Mouse (Mus musculus) CH12.LX (cell line): Measurements from ENCODE around the gene Ramp2.

Experiments used
- BHLHE40 ChIP-seq: IDR thresholded peaks from 2 replicates; pipeline ENCODE4 v1.6.1; 2011; ENCODE audit warnings: mild to moderate bottlenecking, low read depth, low read length, improper control_type of control experiment
- CHD1 ChIP-seq: IDR thresholded peaks from 2 replicates; pipeline ENCODE4 v1.6.1; 2012; ENCODE audit warnings: low read depth, low read length, improper control_type of control experiment, inconsistent platforms
- CTCF ChIP-seq, 2 experiments: IDR thresholded peaks in 1 of 2; conservative IDR thresholded peaks in 1 of 2; 2 replicates each; pipeline ENCODE4 v1.5.1; 2011 to 2012; ENCODE audit warnings: low read depth in 2 of 2, low read length in 2 of 2, improper control_type of control experiment in 1 of 2, inconsistent platforms in 1 of 2, mild to moderate bottlenecking in 1 of 2, moderate library complexity in 1 of 2
- EP300 ChIP-seq: IDR thresholded peaks from 2 replicates; pipeline ENCODE4 v1.6.1; 2011; ENCODE audit warnings: low read length, improper control_type of control experiment
- ETS1 ChIP-seq: conservative IDR thresholded peaks from 2 replicates; pipeline ENCODE4 v1.6.1; 2012; ENCODE audit warnings: low read depth, mild to moderate bottlenecking, inconsistent platforms, low read length, improper control_type of control experiment, moderate library complexity
- JUND ChIP-seq: conservative IDR thresholded peaks from 2 replicates; pipeline ENCODE4 v1.6.1; 2011; ENCODE audit warnings: low read depth, low read length, improper control_type of control experiment
- MYC ChIP-seq: IDR thresholded peaks from 2 replicates; pipeline ENCODE4 v1.6.1; 2011; ENCODE audit warnings: low read depth, mild to moderate bottlenecking, improper control_type of control experiment, low read length
- POLR2A ChIP-seq: IDR thresholded peaks from 2 replicates; pipeline ENCODE4 v1.6.1; 2011; ENCODE audit warnings: low read depth, mild to moderate bottlenecking, improper control_type of control experiment, low read length
- RCOR1 ChIP-seq: conservative IDR thresholded peaks from 2 replicates; pipeline ENCODE4 v1.6.1; 2012; ENCODE audit warnings: low read depth, mild to moderate bottlenecking, inconsistent platforms, low read length, improper control_type of control experiment
- ZMIZ1 ChIP-seq: IDR thresholded peaks from 2 replicates; pipeline ENCODE4 v1.6.1; 2012; ENCODE audit warnings: low read depth, mild to moderate bottlenecking, inconsistent platforms, low read length, improper control_type of control experiment

DNA sequence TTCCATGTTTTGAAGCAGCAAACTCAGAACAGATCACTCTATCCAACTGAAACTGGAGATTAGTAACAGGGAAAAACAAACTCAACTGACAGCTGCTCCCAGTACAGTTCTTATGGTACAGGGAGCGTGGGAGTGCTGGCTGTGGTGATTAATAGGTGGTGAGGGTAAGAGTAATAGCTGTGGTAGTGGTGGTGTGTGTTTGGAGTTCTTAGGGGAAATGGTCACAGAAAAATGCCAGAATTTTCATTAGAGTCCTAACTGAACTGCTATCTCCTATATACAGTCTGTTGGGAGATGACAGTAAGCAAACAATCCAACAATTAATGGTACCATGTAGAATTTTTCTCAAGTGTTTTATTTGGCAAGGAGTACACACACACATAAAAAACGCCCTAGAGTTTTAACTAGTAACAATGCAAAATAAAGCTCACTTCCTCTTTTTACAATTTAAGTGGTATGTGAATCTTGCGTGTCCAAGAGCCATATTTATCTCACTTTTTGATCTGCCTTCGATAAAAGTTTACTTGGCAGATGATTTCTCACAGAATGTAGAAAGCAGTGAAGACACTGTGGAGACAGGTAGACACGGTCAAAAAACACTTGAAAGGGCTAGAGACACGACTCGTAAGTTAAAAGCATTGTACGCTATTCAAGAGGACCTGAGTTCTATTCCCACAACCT is 24.4 kb upstream of the Ramp2 start:
- peak; percentile 47; the same call in 1 of the 2 replicates for TF ChIP-seq EP300
- no peak for TF ChIP-seq CTCF (conservative IDR thresholded peaks at IDR 0.05 in 1 of 2, IDR thresholded peaks at IDR 0.05 in 1 of 2; ENCODE audit: low read depth in 2 of 2, low read length in 2 of 2)
- no peak for TF ChIP-seq POLR2A
- TF ChIP-seq CHD1, result no peak
- no peak for TF ChIP-seq BHLHE40
- no peak for TF ChIP-seq JUND
- no peak for TF ChIP-seq ETS1
- no peak for TF ChIP-seq MYC
- no peak for TF ChIP-seq ZMIZ1
- TF ChIP-seq RCOR1, result no peak
